Mouse (Mus musculus): Measurements from ENCODE around the gene Celf1. TPM values are rescaled to one million over a fixed set of nuclear protein-coding genes. Genes with fewer than 3 reads are reported as not detected.
A peak's percentile ranks its signal among the peaks of the same experiment; 100 is the strongest.

Celf1 gene
- polyA plus RNA-seq, 1 experiment from 2014 or later: 172 TPM

GRCm38 (mm10) chr2:90950582-90951194 is 10.5 kb downstream of the Celf1 start:
- H3K9ac ChIP-seq: no peak overlapping the region
- peaks cover 16% of the 10 kb centered on the region for H3K4me1 ChIP-seq
- no peak overlapping the region for H3K27ac ChIP-seq
- H3K4me2 ChIP-seq: no peak overlapping the region
- ATAC-seq (ENCODE audit: low FRiP score): 0 out of 2 replicates have a peak, but pooled peaks have one; percentile 30
- no peaks in the 10 kb centered on the region; the same call in 1 of the 2 replicates for H3K36me3 ChIP-seq (replicated peaks)
- H3K9me3 ChIP-seq: no peaks in the 10 kb centered on the region
- no peak overlapping the region for H3K4me3 ChIP-seq (replicated peaks)
- no peaks in the 10 kb centered on the region for H3K27me3 ChIP-seq

GRCm38 (mm10) chr2:90953461-90953860 is 13.3 kb downstream of the Celf1 start:
- H3K9ac ChIP-seq: no peak overlapping the region
- H3K9me3 ChIP-seq: no peaks in the 10 kb centered on the region
- H3K27me3 ChIP-seq: no peaks in the 10 kb centered on the region
- H3K27ac ChIP-seq: no peak overlapping the region
- ATAC-seq (ENCODE audit: low FRiP score): no peak
- WGBS: 55% methylated on average over 3 of the region's 3 CpGs
- H3K4me3 ChIP-seq (replicated peaks): no peak overlapping the region
- H3K36me3 ChIP-seq (replicated peaks): no peaks in the 10 kb centered on the region; the same call in 1 of the 2 replicates
- peaks cover 25% of the 10 kb centered on the region for H3K4me1 ChIP-seq
- no peak overlapping the region for H3K4me2 ChIP-seq

GRCm38 (mm10) chr2:90956053-90956452 is 15.9 kb downstream of the Celf1 start:
- no peak overlapping the region for H3K4me2 ChIP-seq
- no peaks in the 10 kb centered on the region for H3K27me3 ChIP-seq
- ATAC-seq (ENCODE audit: low FRiP score): peak; percentile 84; the same call in 1 of the 2 replicates
- no peaks in the 10 kb centered on the region for H3K9me3 ChIP-seq
- no peak overlapping the region for H3K9ac ChIP-seq
- 10% methylated on average over 1 of the region's 1 CpGs for WGBS
- H3K27ac ChIP-seq: peak overlapping the region; percentile 36; the same call in 1 of the 2 replicates
- no peak overlapping the region for H3K4me3 ChIP-seq (replicated peaks)
- H3K4me1 ChIP-seq: peaks cover 19% of the 10 kb centered on the region
- no peaks in the 10 kb centered on the region for H3K36me3 ChIP-seq (replicated peaks)

- Histone ChIP-seq H3K9ac (no peak overlapping the region), H3K9me3 (no peaks in the 10 kb centered on the region), H3K4me3 (replicated peaks) (no peak overlapping the region), H3K4me2 (no peak overlapping the region), H3K27me3 (no peaks in the 10 kb centered on the region), H3K4me1 (peaks cover 19% of the 10 kb centered on the region), H3K27ac (no peak overlapping the region), H3K36me3 (replicated peaks) (no peaks in the 10 kb centered on the region)
- no peak for ATAC-seq (ENCODE audit: low FRiP score)
- WGBS: 89% methylated on average over 3 of the region's 3 CpGs
Measured at GRCm38 (mm10) chr2:90958856-90959255, 18.7 kb downstream of the Celf1 start.

- no peak overlapping the region for H3K4me3 ChIP-seq (replicated peaks)
- H3K27me3 ChIP-seq: no peaks in the 10 kb centered on the region
- no peak overlapping the region for H3K4me2 ChIP-seq
- no peak overlapping the region for H3K9ac ChIP-seq
- H3K27ac ChIP-seq: no peak overlapping the region
- no peak for ATAC-seq (ENCODE audit: low FRiP score)
- no peaks in the 10 kb centered on the region for H3K9me3 ChIP-seq
- 96% methylated on average over 2 of the region's 2 CpGs for WGBS
- no peaks in the 10 kb centered on the region for H3K36me3 ChIP-seq (replicated peaks)
- H3K4me1 ChIP-seq: peaks cover 20% of the 10 kb centered on the region
Measured at GRCm38 (mm10) chr2:90960012-90960411, 19.8 kb downstream of the Celf1 start.

- Histone ChIP-seq H3K9me3 (no peaks in the 10 kb centered on the region), H3K36me3 (replicated peaks) (no peaks in the 10 kb centered on the region), H3K4me3 (replicated peaks) (no peak overlapping the region), H3K27me3 (no peaks in the 10 kb centered on the region), H3K9ac (no peak overlapping the region), H3K4me2 (no peak overlapping the region), H3K27ac (no peak overlapping the region), H3K4me1 (peaks cover 12% of the 10 kb centered on the region)
- ATAC-seq (ENCODE audit: low FRiP score): no peak
- 95% methylated on average over 1 of the region's 1 CpGs for WGBS
Measured at GRCm38 (mm10) chr2:90963304-90963703, 23.1 kb downstream of the Celf1 start.

- Histone ChIP-seq H3K36me3 (replicated peaks) (no peaks in the 10 kb centered on the region), H3K9ac (no peak overlapping the region), H3K4me3 (replicated peaks) (no peak overlapping the region), H3K4me1 (peaks cover 12% of the 10 kb centered on the region), H3K4me2 (no peak overlapping the region), H3K9me3 (no peaks in the 10 kb centered on the region), H3K27ac (peak overlapping the region; percentile 50), H3K27me3 (no peaks in the 10 kb centered on the region)
- ATAC-seq (ENCODE audit: low FRiP score): peak; percentile 64; the same call in 1 of the 2 replicates
- 70% methylated on average over 7 of the region's 7 CpGs for WGBS
Measured at GRCm38 (mm10) chr2:90964811-90965465, 24.8 kb downstream of the Celf1 start.

GRCm38 (mm10) chr2:90965466-90966080 is 25.4 kb downstream of the Celf1 start:
- ATAC-seq (ENCODE audit: low FRiP score): no peak
- H3K4me2 ChIP-seq: no peak overlapping the region
- no peaks in the 10 kb centered on the region for H3K27me3 ChIP-seq
- peaks cover 12% of the 10 kb centered on the region for H3K4me1 ChIP-seq
- H3K36me3 ChIP-seq (replicated peaks): no peaks in the 10 kb centered on the region
- H3K9ac ChIP-seq: no peak overlapping the region
- H3K27ac ChIP-seq: peak overlapping the region; percentile 50; the same call in 1 of the 2 replicates
- no peaks in the 10 kb centered on the region for H3K9me3 ChIP-seq
- WGBS: 93% methylated on average over 2 of the region's 2 CpGs
- no peak overlapping the region for H3K4me3 ChIP-seq (replicated peaks)

GRCm38 (mm10) chr2:90970606-90971005 is 30.4 kb downstream of the Celf1 start:
- Histone ChIP-seq H3K27ac (no peak overlapping the region), H3K4me1 (0 out of 2 replicates have a peak, but pooled peaks cover 1% of the 10 kb centered on the region), H3K4me2 (no peak overlapping the region), H3K27me3 (no peaks in the 10 kb centered on the region), H3K4me3 (replicated peaks) (no peak overlapping the region), H3K36me3 (replicated peaks) (peaks cover 4% of the 10 kb centered on the region; the same call in 1 of the 2 replicates), H3K9me3 (no peaks in the 10 kb centered on the region), H3K9ac (no peak overlapping the region)
- no peak for ATAC-seq (ENCODE audit: low FRiP score)

- peaks cover 9% of the 10 kb centered on the region; the same call in 1 of the 2 replicates for H3K36me3 ChIP-seq (replicated peaks)
- no peak overlapping the region for H3K4me3 ChIP-seq (replicated peaks)
- no peaks in the 10 kb centered on the region for H3K4me1 ChIP-seq
- H3K27me3 ChIP-seq: no peaks in the 10 kb centered on the region
- H3K9me3 ChIP-seq: no peaks in the 10 kb centered on the region
- ATAC-seq (ENCODE audit: low FRiP score): no peak
- H3K9ac ChIP-seq: no peak overlapping the region
- H3K27ac ChIP-seq: no peak overlapping the region
- no peak overlapping the region for H3K4me2 ChIP-seq
Measured at GRCm38 (mm10) chr2:90974101-90974500, 33.9 kb downstream of the Celf1 start.

GRCm38 (mm10) chr2:90975181-90975835 is 35.1 kb downstream of the Celf1 start:
- 89% methylated on average over 7 of the region's 7 CpGs for WGBS
- no peaks in the 10 kb centered on the region for H3K4me1 ChIP-seq
- no peak overlapping the region for H3K4me2 ChIP-seq
- H3K27ac ChIP-seq: no peak overlapping the region
- ATAC-seq (ENCODE audit: low FRiP score): no peak
- H3K9ac ChIP-seq: no peak overlapping the region
- peaks cover 9% of the 10 kb centered on the region; the same call in 1 of the 2 replicates for H3K36me3 ChIP-seq (replicated peaks)
- H3K9me3 ChIP-seq: no peaks in the 10 kb centered on the region
- H3K27me3 ChIP-seq: no peaks in the 10 kb centered on the region
- no peak overlapping the region for H3K4me3 ChIP-seq (replicated peaks)

- 90% methylated on average over 2 of the region's 2 CpGs for WGBS
Measured at GRCm38 (mm10) chr2:90976590-90976989, 36.4 kb downstream of the Celf1 start.

More at GRCm38 (mm10) chr2:90976590-90976989, 36.4 kb downstream of the Celf1 start:
- Histone ChIP-seq H3K4me3 (replicated peaks) (no peak overlapping the region), H3K9ac (no peak overlapping the region), H3K4me2 (no peak overlapping the region), H3K9me3 (no peaks in the 10 kb centered on the region), H3K4me1 (no peaks in the 10 kb centered on the region), H3K27ac (no peak overlapping the region), H3K36me3 (replicated peaks) (peaks cover 9% of the 10 kb centered on the region; the same call in 1 of the 2 replicates), H3K27me3 (no peaks in the 10 kb centered on the region)
- ATAC-seq (ENCODE audit: low FRiP score): no peak
